14 mouse cellular contexts compared by ENCODE assay signal in the genomic region with DNA sequence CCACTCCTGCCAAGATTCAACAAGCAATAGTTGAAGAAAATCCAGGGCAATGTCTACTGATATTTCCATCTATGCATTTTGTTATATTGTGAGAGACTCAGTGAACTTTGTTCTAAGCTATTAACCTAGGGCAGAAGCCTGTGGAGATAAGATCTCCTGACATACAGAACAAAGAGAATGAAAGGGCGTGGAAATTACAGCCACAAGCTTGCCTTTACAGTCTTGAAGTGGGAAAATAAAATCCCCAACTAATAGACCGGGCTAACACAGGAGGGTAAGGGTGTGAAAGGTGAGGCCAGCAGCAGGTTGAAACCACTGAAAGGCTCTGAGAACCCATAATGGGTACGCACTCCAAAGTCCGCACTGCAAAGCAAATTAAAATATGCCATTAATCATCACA.
"Had no signal": no experiment of that assay in that cellular context is flagged by ENCODE, and none has a peak within 500 bp of the region (broad histone marks: within the 10 kb centered on the region; RNA-seq: fewer than 3 reads in every experiment).

No protein-coding gene starts in this region.

- H3K36me3 ChIP-seq: kidney, embryonic 15.5 days; limb, embryonic 12.5 days; liver, embryonic 13.5 days; lung, embryonic 15.5 days; midbrain, embryonic 12.5 days had no signal

- ATAC-seq: liver, postnatal 0 days had no signal

- H3K4me1 ChIP-seq: kidney, embryonic 15.5 days; liver, embryonic 13.5 days had no signal

- H3K4me3 ChIP-seq: kidney, embryonic 15.5 days; limb, embryonic 12.5 days; liver, embryonic 13.5 days; lung, embryonic 15.5 days; midbrain, embryonic 12.5 days had no signal

- H3K9me3 ChIP-seq: kidney, embryonic 15.5 days; limb, embryonic 12.5 days; lung, embryonic 15.5 days; midbrain, embryonic 12.5 days had no signal

- H3K27ac ChIP-seq: kidney, embryonic 15.5 days; limb, embryonic 12.5 days; liver, embryonic 13.5 days; lung, embryonic 15.5 days; midbrain, embryonic 12.5 days had no signal

- H3K4me2 ChIP-seq: kidney, embryonic 15.5 days; limb, embryonic 12.5 days; liver, embryonic 13.5 days; lung, embryonic 15.5 days; midbrain, embryonic 12.5 days had no signal

- H3K27me3 ChIP-seq: kidney, embryonic 15.5 days; limb, embryonic 12.5 days; liver, embryonic 13.5 days; lung, embryonic 15.5 days had no signal

- H3K9ac ChIP-seq: kidney, embryonic 15.5 days; limb, embryonic 12.5 days; liver, embryonic 13.5 days; liver, postnatal 0 days; lung, embryonic 15.5 days; midbrain, embryonic 12.5 days had no signal

- DNase-seq: kidney, postnatal 25 days; layer of hippocampus, adult 9-11 months; layer of hippocampus, postnatal 36 days; liver; liver, embryonic 13.5 days; liver, postnatal 0 days; lung, postnatal 14 days; right cerebral cortex, postnatal 14 days; thymus, adult 18-20 months; thymus, postnatal 25 days had no signal
